Mouse (Mus musculus) embryonic facial prominence, embryonic 11.5 days (tissue): ENCODE results near the gene Ppt2. TPM values are rescaled to one million over a fixed set of nuclear protein-coding genes. Genes with fewer than 3 reads are reported as not detected.
A peak's percentile ranks its signal among the peaks of the same experiment; 100 is the strongest.

Source experiments
- ATAC-seq: fragments of 200-750 bp; cut with Nextera tagmentation; replicated peaks from 2 replicates; pipeline ENCODE4 v1.8.0; 2017; ENCODE audit warnings: low read depth; ENCODE audit not compliant: insufficient number of reproducible peaks, low FRiP score, low TSS enrichment
- DNase-seq: peaks from one replicate; pipeline ENCODE4 v3.0.0-alpha.2; 2015; ENCODE audit warnings: low spot score
- H3K27ac ChIP-seq: fragments of 300-500 bp; sonication (generic); replicated peaks from 2 replicates; pipeline ENCODE4 v1.5.1; 2014; ENCODE audit warnings: mild to moderate bottlenecking, low read depth, low read length, control low read depth
- H3K27me3 ChIP-seq: fragments of 300-500 bp; sonication (generic); 2 replicates; pipeline ENCODE4 v1.6.1; 2014; ENCODE audit warnings: mild to moderate bottlenecking, low read length, moderate library complexity, mixed read lengths; ENCODE audit not compliant: control insufficient read depth, insufficient read depth
- H3K36me3 ChIP-seq: fragments of 300-500 bp; sonication (generic); replicated peaks from 2 replicates; pipeline ENCODE4 v1.6.1; 2014; ENCODE audit warnings: low read depth, mild to moderate bottlenecking, low read length, moderate library complexity, mixed read lengths; ENCODE audit not compliant: control insufficient read depth, insufficient read depth
- H3K4me1 ChIP-seq: fragments of 300-500 bp; sonication (generic); 2 replicates; pipeline ENCODE4 v1.6.1; 2014; ENCODE audit warnings: low read length, mixed read lengths; ENCODE audit not compliant: control insufficient read depth, insufficient read depth
- H3K4me2 ChIP-seq: fragments of 300-500 bp; sonication (generic); 2 replicates; pipeline ENCODE4 v1.6.1; 2014; ENCODE audit warnings: low read depth, mild to moderate bottlenecking, control low read depth, low read length, moderate library complexity
- H3K4me3 ChIP-seq: fragments of 300-500 bp; sonication (generic); 2 replicates; pipeline ENCODE4 v1.5.1; 2014; ENCODE audit warnings: low read depth, low read length, control low read depth
- H3K9ac ChIP-seq: fragments of 300-500 bp; sonication (generic); replicated peaks from 2 replicates; pipeline ENCODE4 v1.6.1; 2014; ENCODE audit warnings: mild to moderate bottlenecking, control low read depth, low read length
- H3K9me3 ChIP-seq: fragments of 300-500 bp; sonication (generic); replicated peaks from 2 replicates; pipeline ENCODE4 v1.6.1; 2016; ENCODE audit warnings: mild to moderate bottlenecking, low read length, inconsistent platforms, mixed read lengths; ENCODE audit not compliant: control insufficient read depth
- WGBS: fragments of 180-500 bp; shearing (Covaris S2); extraction: QIAGEN DNeasy Blood & Tissue Kit; methylation state at CpG from one replicate; pipeline ENCODE4 v1.1.7; 2014; 5-methylcytosine and 5-hydroxymethylcytosine counted together
- polyA plus RNA-seq: library from polyadenylated mRNA; unstranded; fragments of >200 nt; fragmentation: Nextera tagmentation; extraction: Ambion mirVana; gene quantifications from 2 replicates; pipeline ENCODE4 v1.2.1, GENCODE M21; 2014

Ppt2 gene
- polyA plus RNA-seq, 1 experiment from 2014 or later = 20.0 TPM

DNA sequence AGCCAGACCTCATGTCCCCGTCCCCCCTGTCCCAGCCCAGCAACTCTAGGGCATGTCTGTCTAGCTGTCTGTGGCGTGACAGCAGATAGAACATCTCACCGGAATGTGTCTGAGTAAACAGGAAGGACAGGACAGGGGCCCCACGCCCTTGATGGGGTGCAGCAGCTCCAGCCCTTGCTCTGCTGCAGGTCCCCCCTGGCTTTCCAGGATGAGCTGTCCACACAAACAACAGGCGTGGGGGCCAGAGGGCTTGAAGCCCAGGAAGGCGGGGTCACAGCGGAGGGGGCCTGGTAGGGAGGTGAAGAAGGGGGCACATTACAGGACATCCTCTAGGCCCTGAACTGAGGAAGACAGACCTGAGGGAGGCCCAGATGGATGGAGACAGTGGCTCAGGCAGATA, 26.9 kb upstream of the Ppt2 start:
- no peak overlapping the region for H3K9ac ChIP-seq
- WGBS = 89% methylated on average over 7 of the region's 7 CpGs
- H3K36me3 ChIP-seq = peaks cover 10% of the 10 kb centered on the region
- H3K27me3 ChIP-seq = peaks cover 2% of the 10 kb centered on the region
- no peak for DNase-seq
- H3K4me2 ChIP-seq = no peak overlapping the region
- no peak overlapping the region for H3K4me3 ChIP-seq
- H3K27ac ChIP-seq = no peak overlapping the region
- no peak for ATAC-seq
- no peaks in the 10 kb centered on the region for H3K9me3 ChIP-seq
- no peaks in the 10 kb centered on the region for H3K4me1 ChIP-seq

DNA sequence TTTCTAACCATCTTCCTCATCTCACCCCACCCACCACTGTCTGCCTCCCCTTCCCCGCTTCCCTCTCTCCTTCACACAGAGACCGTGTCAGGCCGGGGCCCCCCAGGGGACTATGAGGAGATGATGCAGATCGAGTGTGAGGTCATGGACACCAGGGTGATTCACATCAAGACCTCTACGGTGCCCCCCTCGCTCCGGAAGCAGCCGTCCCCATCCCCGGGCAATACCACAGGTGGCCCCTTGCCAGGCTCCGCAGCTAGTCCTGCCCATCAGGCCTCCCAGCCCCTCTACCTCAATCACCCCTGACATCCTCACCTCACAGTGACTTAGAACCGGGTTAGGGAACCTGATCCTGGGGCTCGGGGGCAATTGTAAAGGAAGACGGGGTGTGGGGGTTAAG, 26.1 kb upstream of the Ppt2 start:
- DNase-seq = no peak
- no peak overlapping the region for H3K9ac ChIP-seq
- 96% methylated on average over 13 of the region's 13 CpGs for WGBS
- H3K27ac ChIP-seq = no peak overlapping the region
- H3K36me3 ChIP-seq = peaks cover 10% of the 10 kb centered on the region
- 0 out of 2 replicates have a peak, but pooled peaks cover 2% of the 10 kb centered on the region for H3K27me3 ChIP-seq
- no peaks in the 10 kb centered on the region for H3K9me3 ChIP-seq
- H3K4me2 ChIP-seq = no peak overlapping the region
- no peak overlapping the region for H3K4me3 ChIP-seq
- ATAC-seq = no peak
- H3K4me1 ChIP-seq = no peaks in the 10 kb centered on the region

DNA sequence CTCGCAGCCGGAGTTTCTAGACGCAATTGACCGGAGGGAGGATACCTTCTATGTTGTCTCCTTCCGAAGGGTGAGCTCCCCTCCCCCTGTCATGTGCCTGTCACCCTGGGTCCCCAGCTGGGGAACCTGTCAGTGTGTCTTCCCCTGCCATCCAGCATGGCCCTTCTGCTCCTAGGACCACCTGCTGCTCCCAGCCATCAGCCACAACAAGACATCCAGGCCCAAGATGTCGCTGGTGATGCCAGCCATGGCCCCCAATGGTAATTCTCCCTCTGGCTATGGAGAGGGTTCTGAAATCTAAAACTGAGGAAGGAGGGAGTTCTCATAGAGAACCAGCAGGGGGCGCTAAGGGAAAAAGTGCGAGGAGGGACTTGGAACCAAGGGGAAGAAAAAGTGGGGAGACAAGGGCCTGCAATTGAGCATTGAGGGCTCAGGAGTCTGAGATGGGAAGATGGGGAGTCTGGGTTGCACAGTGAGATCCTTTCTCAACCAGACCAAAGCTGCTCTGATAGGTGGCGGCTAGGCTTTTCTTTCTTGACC, 25.5 kb upstream of the Ppt2 start:
- peaks cover 10% of the 10 kb centered on the region for H3K36me3 ChIP-seq
- no peaks in the 10 kb centered on the region for H3K4me1 ChIP-seq
- H3K4me2 ChIP-seq = no peak overlapping the region
- H3K27ac ChIP-seq = no peak overlapping the region
- no peak overlapping the region for H3K4me3 ChIP-seq
- no peaks in the 10 kb centered on the region for H3K9me3 ChIP-seq
- WGBS = 65% methylated on average over 9 of the region's 9 CpGs
- no peak overlapping the region for H3K9ac ChIP-seq
- H3K27me3 ChIP-seq = no peaks in the 10 kb centered on the region
- DNase-seq (peak; percentile 75), ATAC-seq (no peak)

DNA sequence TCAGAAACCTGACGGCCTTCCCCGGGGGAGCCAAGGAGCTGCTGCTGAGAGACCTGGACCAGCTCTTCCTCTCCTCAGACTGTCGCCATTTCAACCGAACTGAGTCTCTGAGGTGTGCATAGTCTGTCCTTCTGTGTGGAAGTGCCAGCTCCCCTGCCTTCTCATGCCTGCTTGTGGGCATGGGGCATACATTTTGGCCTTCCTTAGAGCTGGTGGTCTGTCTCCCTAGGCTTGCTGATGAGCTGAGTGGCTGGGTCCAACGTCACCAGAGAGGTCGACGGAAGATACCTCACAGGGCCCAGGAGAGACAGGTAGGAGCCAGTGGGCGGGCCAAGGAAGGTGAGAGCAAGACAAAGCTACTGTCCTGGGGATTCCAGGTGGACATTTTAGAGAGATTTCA, 24.7 kb upstream of the Ppt2 start:
- ATAC-seq (no peak), DNase-seq (no peak)
- Histone ChIP-seq H3K9me3 (no peaks in the 10 kb centered on the region), H3K36me3 (peaks cover 10% of the 10 kb centered on the region), H3K4me2 (no peak overlapping the region), H3K27me3 (no peaks in the 10 kb centered on the region), H3K9ac (no peak overlapping the region), H3K4me1 (peaks cover 3% of the 10 kb centered on the region; the same call in 1 of the 2 replicates), H3K4me3 (no peak overlapping the region), H3K27ac (no peak overlapping the region)
- WGBS = 95% methylated on average over 8 of the region's 8 CpGs

DNA sequence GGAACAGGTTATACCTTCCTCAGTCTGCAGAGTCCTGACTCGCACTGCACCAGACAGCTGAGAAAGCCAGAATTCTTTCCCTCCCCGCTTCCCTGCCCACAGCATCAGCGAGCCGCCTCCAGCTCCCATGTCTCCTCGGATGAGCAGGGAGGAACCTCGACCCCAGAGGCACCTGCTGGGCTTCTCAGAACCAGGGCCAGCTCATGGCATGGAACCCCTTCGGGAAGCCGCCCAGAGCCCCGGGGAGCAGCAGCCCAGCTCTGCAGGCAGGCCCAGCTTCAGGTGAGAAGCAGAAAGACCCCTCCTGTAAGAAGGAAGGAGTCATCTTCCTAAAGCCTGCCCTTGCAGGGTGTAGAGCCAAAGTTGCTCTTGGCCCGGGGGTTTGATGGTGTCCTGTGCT, 24.2 kb upstream of the Ppt2 start:
- ATAC-seq (no peak), DNase-seq (no peak)
- Histone ChIP-seq H3K4me2 (no peak overlapping the region), H3K27me3 (no peaks in the 10 kb centered on the region), H3K36me3 (peaks cover 10% of the 10 kb centered on the region), H3K4me3 (no peak overlapping the region), H3K4me1 (peaks cover 5% of the 10 kb centered on the region; the same call in 1 of the 2 replicates), H3K27ac (no peak overlapping the region), H3K9ac (no peak overlapping the region), H3K9me3 (no peaks in the 10 kb centered on the region)
- WGBS = 91% methylated on average over 10 of the region's 10 CpGs

DNA sequence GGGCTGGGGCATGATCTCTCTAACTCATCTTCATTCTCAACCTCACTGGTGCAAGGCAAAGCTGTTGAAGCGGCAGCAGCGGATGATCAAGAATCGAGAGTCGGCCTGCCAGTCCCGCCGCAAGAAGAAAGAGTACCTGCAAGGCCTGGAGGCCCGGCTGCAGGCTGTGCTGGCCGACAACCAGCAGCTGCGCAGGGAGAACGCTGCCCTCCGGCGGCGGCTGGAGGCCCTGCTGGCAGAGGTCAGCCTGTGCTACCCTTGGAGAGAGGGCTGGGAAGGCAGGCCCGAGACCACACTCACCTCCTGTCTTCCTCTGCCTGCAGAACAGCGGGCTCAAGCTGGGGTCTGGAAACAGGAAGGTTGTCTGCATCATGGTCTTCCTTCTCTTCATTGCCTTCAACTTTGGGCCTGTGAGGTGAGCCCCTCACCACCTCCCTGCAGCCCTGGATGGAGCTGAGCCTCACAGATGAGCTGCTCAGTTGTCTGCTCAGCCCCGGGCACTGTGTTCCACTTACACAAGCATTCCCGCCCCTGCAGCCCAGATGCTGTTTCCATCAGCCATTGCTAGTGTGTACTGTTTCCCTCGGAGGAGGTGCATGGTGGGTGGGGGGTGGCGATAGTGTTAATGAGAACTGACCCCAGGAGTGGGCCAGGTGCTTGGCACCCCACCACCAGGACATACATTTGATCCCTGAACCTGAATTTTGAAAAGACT, 23.4 kb upstream of the Ppt2 start:
- H3K4me1 ChIP-seq = peaks cover 5% of the 10 kb centered on the region; the same call in 1 of the 2 replicates
- H3K4me3 ChIP-seq = no peak overlapping the region
- no peak overlapping the region for H3K9ac ChIP-seq
- ATAC-seq (no peak), DNase-seq (peak; percentile 38)
- no peak overlapping the region for H3K4me2 ChIP-seq
- WGBS = 48% methylated on average over 19 of the region's 19 CpGs
- peaks cover 10% of the 10 kb centered on the region for H3K36me3 ChIP-seq
- H3K9me3 ChIP-seq = no peaks in the 10 kb centered on the region
- H3K27ac ChIP-seq = no peak overlapping the region
- no peaks in the 10 kb centered on the region for H3K27me3 ChIP-seq

DNA sequence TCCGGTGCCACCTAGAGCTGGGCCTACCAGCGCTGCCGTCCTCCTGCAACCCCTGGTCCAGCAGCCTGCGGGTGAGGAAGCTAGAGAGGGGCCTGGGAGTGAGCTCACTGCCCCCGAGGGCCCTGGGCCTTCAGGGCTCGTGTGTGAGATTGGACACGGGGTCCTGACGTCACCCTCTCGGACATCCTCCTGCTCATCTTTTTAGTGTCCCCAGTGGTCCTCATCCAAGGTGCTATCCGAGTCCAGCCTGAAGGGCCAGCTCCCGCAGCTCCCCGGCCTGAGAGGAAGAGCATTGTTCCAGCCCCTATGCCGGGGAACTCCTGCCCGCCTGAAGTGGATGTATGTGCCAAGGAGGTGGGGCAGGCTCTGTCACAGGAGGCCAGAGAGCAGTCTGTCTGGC, 22.5 kb upstream of the Ppt2 start:
- Histone ChIP-seq H3K4me1 (peaks cover 5% of the 10 kb centered on the region; the same call in 1 of the 2 replicates), H3K27me3 (no peaks in the 10 kb centered on the region), H3K36me3 (peaks cover 10% of the 10 kb centered on the region), H3K9ac (no peak overlapping the region), H3K4me3 (no peak overlapping the region), H3K9me3 (no peaks in the 10 kb centered on the region), H3K27ac (no peak overlapping the region), H3K4me2 (no peak overlapping the region)
- no peak for ATAC-seq
- no peak for DNase-seq
- 91% methylated on average over 14 of the region's 14 CpGs for WGBS

DNA sequence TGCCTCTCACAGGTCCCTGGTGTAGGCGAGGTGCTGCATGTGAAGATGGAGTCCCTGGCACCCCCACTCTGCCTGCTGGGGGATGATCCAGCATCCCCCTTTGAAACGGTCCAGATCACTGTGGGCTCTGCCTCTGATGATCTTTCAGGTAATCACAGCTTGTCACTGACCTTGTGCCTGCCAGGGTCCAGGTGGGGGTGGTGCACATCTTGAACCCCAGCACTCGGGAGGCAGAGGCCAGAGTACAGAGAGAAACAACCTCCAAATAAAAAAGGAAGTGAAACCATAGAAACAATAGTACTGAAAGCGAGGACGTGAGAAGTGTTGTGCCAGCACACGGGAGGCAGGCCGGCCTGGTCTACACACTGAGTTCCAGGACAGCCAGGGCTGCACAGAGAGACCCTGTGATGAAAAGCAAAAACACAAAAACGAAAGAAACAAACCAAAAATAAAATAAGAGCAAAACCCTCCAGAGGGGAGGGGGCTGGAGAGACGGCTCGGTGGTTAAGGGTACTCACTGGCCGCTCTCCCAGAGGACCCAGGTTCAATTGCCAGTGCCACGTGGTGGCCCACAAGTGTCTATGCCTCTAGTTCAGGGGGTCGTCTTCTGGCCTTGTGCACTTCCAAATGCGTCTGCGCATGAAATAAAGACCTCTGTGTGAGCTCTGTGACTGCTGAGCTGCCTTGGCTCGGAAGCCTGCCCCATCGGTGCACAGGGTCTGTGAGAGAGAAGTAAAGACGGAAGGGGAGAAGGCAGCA, 21.0 kb upstream of the Ppt2 start:
- ATAC-seq = no peak
- Histone ChIP-seq H3K36me3 (peaks cover 10% of the 10 kb centered on the region), H3K4me1 (peaks cover 5% of the 10 kb centered on the region; the same call in 1 of the 2 replicates), H3K4me2 (no peak overlapping the region), H3K27ac (no peak overlapping the region), H3K9me3 (no peaks in the 10 kb centered on the region), H3K4me3 (no peak overlapping the region), H3K9ac (no peak overlapping the region), H3K27me3 (no peaks in the 10 kb centered on the region)
- DNase-seq = no peak
- 90% methylated on average over 18 of the region's 18 CpGs for WGBS
